Mouse (Mus musculus): ENCODE data around the gene Slc9a3r1.

Gene Slc9a3r1

DNA sequence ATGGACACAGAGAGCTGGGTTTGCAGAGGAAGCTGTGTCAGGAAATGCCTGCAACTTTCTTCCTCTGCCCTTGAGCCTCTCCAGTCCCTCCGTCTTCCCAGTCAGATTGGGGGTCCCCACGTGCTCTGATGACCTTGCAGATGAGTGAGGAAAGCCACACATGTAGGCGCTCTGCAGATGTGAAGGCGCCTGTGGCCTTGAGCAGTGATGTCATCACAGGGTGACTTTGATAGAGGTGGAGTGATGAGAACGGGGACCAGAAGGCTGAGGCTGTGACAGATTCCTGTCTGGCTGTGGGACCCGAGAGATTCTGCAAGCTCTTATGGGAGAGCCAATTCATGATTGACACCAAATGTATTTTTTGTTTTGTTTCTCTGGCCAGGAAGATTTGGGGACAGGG lies 60.7 kb downstream of the Slc9a3r1 start:
- no peak for DNase-seq (ENCODE audit: low spot score in 2 of 2)

DNA sequence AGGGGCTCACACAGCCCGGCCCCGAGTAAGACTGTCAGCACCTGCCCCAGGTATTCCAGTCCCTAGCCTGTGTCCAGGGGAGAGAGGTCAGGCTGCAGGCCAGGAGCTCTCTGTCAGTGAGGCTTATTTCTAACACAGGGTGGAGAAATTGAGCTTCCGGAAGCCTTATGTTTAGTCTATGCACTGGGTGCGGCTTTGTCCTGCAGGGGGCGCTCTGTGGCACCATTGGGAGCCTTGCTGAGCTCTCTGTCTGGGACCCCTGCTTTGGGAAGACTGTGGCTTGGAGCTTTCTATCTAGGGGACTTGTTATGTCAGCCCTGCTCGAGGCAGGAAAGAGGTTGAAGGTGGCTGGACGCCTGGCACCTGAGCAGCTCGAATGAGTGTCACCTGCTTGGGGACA lies 61.7 kb downstream of the Slc9a3r1 start:
- peak; percentile 42 to 44 for DNase-seq (ENCODE audit: low spot score in 2 of 2)

- no peak for DNase-seq (ENCODE audit: low spot score in 2 of 2)
Observed at GRCm38 (mm10) chr11:115225301-115225700, 62.2 kb downstream of the Slc9a3r1 start.

DNA sequence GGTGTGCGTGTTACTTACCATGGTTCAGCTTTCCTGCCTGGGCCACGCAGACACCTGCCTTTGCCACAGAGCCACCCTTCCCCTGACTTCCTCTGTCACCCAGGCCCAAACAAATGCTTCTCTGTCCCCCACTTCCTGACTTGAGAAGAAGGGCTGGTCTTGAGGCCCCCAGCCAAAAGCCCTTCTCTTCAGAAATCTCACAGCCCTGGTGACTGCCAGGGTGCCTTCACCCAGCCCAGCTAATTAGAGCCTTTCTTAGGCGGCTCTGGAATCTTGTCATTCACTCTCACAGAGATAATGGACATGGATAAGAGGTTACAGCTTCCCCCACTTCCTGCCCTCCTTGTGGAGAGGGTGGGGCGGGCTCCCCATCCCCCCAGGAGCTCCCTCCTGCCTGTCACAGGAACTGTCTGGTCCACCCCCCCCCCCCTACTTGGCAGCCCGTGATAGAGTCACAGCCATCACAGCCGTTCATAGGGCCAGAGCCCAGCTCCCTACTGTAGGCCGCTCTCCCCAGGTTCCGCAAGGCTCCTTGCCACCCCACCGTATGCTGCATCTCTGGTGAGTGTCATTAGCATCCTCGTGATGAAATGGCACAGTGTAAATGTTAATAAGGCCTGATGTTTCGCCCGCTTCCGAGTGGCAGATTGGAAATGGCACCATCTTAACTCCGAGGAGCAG lies 63.8 kb downstream of the Slc9a3r1 start:
- no peak for DNase-seq (ENCODE audit: low spot score in 2 of 2)

DNA sequence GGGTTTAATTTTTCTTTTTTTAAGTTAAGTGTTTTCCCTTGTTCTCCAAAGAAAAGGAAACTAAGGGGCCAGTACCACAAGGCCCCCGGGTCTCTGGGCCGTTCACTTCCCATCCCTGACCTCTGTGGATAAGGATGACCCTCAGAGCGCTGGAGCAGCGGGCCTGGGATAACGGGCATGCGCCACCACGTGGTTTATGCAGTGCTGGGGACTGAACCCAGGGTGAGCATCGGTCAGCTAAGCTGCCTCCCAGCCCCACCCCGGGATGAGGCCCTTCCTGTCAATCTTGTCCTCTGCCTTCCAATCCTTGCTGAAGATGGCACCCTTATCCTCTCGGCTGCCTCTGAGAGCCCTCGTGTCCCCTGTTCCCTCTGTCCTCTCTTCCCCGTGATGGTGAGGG lies 64.5 kb downstream of the Slc9a3r1 start:
- DNase-seq (ENCODE audit: low spot score in 2 of 2), result no peak

GRCm38 (mm10) chr11:115228430-115228829 lies 65.3 kb downstream of the Slc9a3r1 start:
- DNase-seq (ENCODE audit: low spot score in 2 of 2), result no peak

DNA sequence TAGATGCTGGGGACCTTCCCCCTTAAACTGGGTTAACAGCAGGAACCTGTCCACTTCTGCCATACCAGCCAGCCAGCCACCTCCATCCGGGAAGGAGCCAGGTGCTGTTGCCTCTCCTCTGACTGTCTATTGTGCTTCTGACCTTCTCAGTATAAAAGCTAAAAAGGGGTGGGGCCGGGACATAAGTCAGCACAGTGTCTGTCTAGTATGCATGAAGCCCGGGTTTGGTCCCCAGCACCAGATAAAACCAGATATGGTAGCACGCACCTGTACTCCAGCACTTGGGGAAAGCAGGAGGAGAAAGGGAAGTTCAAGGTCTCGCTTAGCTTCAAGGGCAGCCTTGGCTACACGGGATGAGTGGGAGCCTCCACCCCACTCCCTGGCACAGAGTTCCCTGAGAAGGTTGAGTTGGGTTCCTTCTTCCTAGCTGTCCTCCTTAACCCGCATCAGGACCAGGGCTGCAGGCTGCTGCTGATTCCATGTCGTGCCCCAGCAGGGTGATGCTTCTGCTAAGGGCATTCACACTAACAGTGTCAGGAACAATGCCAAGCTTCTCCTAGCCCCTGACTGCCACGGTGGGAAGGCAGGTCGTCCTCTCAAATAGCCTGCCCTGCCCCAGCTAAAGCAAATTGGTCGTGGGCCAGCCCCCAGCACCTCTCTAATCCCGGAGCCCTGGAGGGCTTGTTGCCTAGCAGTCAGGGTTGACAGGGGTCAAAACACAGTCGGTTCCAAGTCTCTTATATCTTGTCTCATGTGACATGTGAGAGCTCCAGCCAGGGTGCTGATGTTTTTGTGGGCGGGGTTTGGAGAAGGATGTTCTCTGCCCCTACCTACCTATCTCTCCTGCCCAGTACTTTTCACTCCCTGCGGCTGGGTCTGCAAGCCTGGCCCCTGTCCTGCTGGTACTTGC lies 66.1 kb downstream of the Slc9a3r1 start:
- DNase-seq (ENCODE audit: low spot score in 2 of 2), result no peak
